Mouse (Mus musculus) C2C12 (cell line): ENCODE results near the gene Hibch.

Experiments
- CEBPB ChIP-seq: IDR thresholded peaks from one replicate; pipeline ENCODE4 v1.6.1; 2011; ENCODE audit warnings: low read depth, mild to moderate bottlenecking, control low read depth, moderate library complexity
- CTCF ChIP-seq: IDR thresholded peaks from one replicate; pipeline ENCODE4 v1.5.1; 2011; ENCODE audit not compliant: control insufficient read depth, insufficient read depth, insufficient read length
- FOSL1 ChIP-seq: IDR thresholded peaks from one replicate; pipeline ENCODE4 v1.8.0; 2011; ENCODE audit warnings: mild to moderate bottlenecking, low read length; ENCODE audit not compliant: poor library complexity, insufficient read depth, severe bottlenecking
- MAX ChIP-seq: IDR thresholded peaks from one replicate; pipeline ENCODE4 v1.6.1; 2011; ENCODE audit warnings: mild to moderate bottlenecking, control low read depth
- MYOG ChIP-seq: IDR thresholded peaks from one replicate; pipeline ENCODE4 v1.6.1; 2011; ENCODE audit not compliant: control insufficient read depth, insufficient read length; ENCODE audit errors: extremely low read depth
- USF1 ChIP-seq: IDR thresholded peaks from one replicate; pipeline ENCODE4 v1.6.1; 2011; ENCODE audit warnings: low read depth, mild to moderate bottlenecking, control low read depth, moderate library complexity

- no peak for TF ChIP-seq CTCF
- no peak for TF ChIP-seq MYOG
- TF ChIP-seq MAX = no peak
- no peak for TF ChIP-seq USF1
- no peak for TF ChIP-seq FOSL1
- no peak for TF ChIP-seq CEBPB
Measured at GRCm38 (mm10) chr1:52947895-52948294, 103.2 kb downstream of the Hibch start.
